Mouse (Mus musculus) neural tube, postnatal 0 days (tissue): ENCODE data around the gene CK137956. TPM values are rescaled to one million over a fixed set of nuclear protein-coding genes. Genes with fewer than 3 reads are reported as not detected.

ENCODE experiments used
- polyA plus RNA-seq: library from polyadenylated mRNA; unstranded; fragments of >200 nt; fragmentation: Nextera tagmentation; extraction: Ambion mirVana; gene quantifications from 2 replicates; pipeline ENCODE4 v1.2.1, GENCODE M21; 2015

CK137956 gene
- polyA plus RNA-seq = 2.1 TPM in 2 replicates

GRCm38 (mm10) chr4:127970901-127971868, at the start of gene CK137956:
Gene CK137956 (minus strand): TSS chr4:127970951.

GRCm38 (mm10) chr4:127987784-127988455, 17.2 kb upstream of the CK137956 start, which contains the start of gene Csmd2:
Gene Csmd2 (plus strand): TSS chr4:127987857.

Other genes starting within 250 kb of the CK137956 start
- 7.4 and 11.8 TPM in 2 replicates for gene Csmd2, start 16.9 kb upstream of the CK137956 start, polyA plus RNA-seq